Mouse (Mus musculus): Measurements from ENCODE around the gene Znhit1. TPM values are rescaled to one million over a fixed set of nuclear protein-coding genes. Genes with fewer than 3 reads are reported as not detected.
"Not testable (repeated sequence)": the region's sequence is repeated elsewhere in the genome, so short reads cannot be mapped to it uniquely, and the experiment has no call there.

Gene Znhit1
- total RNA-seq, 2 experiments from 2014 or later: 50.4 to 54.9 TPM

- DNase-seq: no peak
- intact Hi-C loops (cut with DNase I): loop anchor here (10.0 kb wide), 1 partner anchor 825 kb away; the partner anchor contains the start of genes Mepce and Zcwpw1
These were observed 27.8 kb downstream of the Znhit1 start for GRCm38 (mm10) chr5:136960053-136960452.

- DNase-seq: no peak
- intact Hi-C loops (cut with DNase I): no loop called here
These were observed 28.7 kb downstream of the Znhit1 start for GRCm38 (mm10) chr5:136958991-136959605.

GRCm38 (mm10) chr5:136957250-136957649 is 30.6 kb downstream of the Znhit1 start:
- no peak for DNase-seq
- intact Hi-C loops (cut with DNase I): no loop called here

- intact Hi-C loops (cut with DNase I): no loop called here
- DNase-seq: no peak
These were observed 32.2 kb downstream of the Znhit1 start for GRCm38 (mm10) chr5:136955622-136956021.

- intact Hi-C loops (cut with DNase I): no loop called here
- DNase-seq: peak; percentile 42 to 46
These were observed 34.3 kb downstream of the Znhit1 start for GRCm38 (mm10) chr5:136953440-136953951.

GRCm38 (mm10) chr5:136953015-136953414 is 34.8 kb downstream of the Znhit1 start, which contains the start of gene Fis1:
Gene Fis1 (plus strand): TSS chr5:136953275.
- intact Hi-C loops (cut with DNase I): no loop called here
- peak; percentile 97 to 98 for DNase-seq

- intact Hi-C loops (cut with DNase I): no loop called here
- no peak for DNase-seq
These were observed 35.7 kb downstream of the Znhit1 start for GRCm38 (mm10) chr5:136952153-136952552.

- DNase-seq: no peak
- intact Hi-C loops (cut with DNase I): no loop called here
These were observed 37.3 kb downstream of the Znhit1 start for GRCm38 (mm10) chr5:136950521-136950920.

GRCm38 (mm10) chr5:136949551-136950336 is 38.1 kb downstream of the Znhit1 start:
- DNase-seq; intact Hi-C loops (cut with DNase I): not testable (repeated sequence)

GRCm38 (mm10) chr5:136947874-136948273 is 39.9 kb downstream of the Znhit1 start:
- intact Hi-C loops (cut with DNase I): no loop called here

GRCm38 (mm10) chr5:136945084-136945483 is 42.7 kb downstream of the Znhit1 start:
- no peak for DNase-seq
- intact Hi-C loops (cut with DNase I): no loop called here

More at GRCm38 (mm10) chr5:136947874-136948273, 39.9 kb downstream of the Znhit1 start:
- DNase-seq: no peak

GRCm38 (mm10) chr5:136943382-136943781 is 44.4 kb downstream of the Znhit1 start:
- intact Hi-C loops (cut with DNase I): no loop called here
- DNase-seq: no peak

- intact Hi-C loops (cut with DNase I): no loop called here
- DNase-seq: no peak
These were observed 45.0 kb downstream of the Znhit1 start for GRCm38 (mm10) chr5:136942781-136943180.

GRCm38 (mm10) chr5:136940845-136941560 is 46.8 kb downstream of the Znhit1 start:
- DNase-seq: no peak
- intact Hi-C loops (cut with DNase I): no loop called here

GRCm38 (mm10) chr5:136940029-136940428 is 47.8 kb downstream of the Znhit1 start:
- DNase-seq; intact Hi-C loops (cut with DNase I): not testable (repeated sequence)

GRCm38 (mm10) chr5:136939284-136939683 is 48.5 kb downstream of the Znhit1 start:
- intact Hi-C loops (cut with DNase I): no loop called here
- no peak for DNase-seq

- no peak for DNase-seq
- intact Hi-C loops (cut with DNase I): no loop called here
These were observed 50.2 kb downstream of the Znhit1 start for GRCm38 (mm10) chr5:136937621-136938020.

- intact Hi-C loops (cut with DNase I): no loop called here
- DNase-seq: no peak
These were observed 51.1 kb downstream of the Znhit1 start for GRCm38 (mm10) chr5:136936750-136937149.

- DNase-seq: no peak
- intact Hi-C loops (cut with DNase I): no loop called here
These were observed 51.7 kb downstream of the Znhit1 start for GRCm38 (mm10) chr5:136935905-136936695.

GRCm38 (mm10) chr5:136933930-136934329 is 53.9 kb downstream of the Znhit1 start:
- intact Hi-C loops (cut with DNase I): no loop called here
- no peak for DNase-seq
